ENCODE assay signal across 14 mouse cellular contexts in genomic region chr4:120003006-120003405, GRCm38 (mm10).
A peak's percentile ranks its signal among the peaks of the same experiment; 100 is the strongest.
DNase-seq lines count a peak whose midpoint lies in the region; ATAC-seq lines count a peak whose summit lies in the region.
"Had no signal": no experiment of that assay in that cellular context is flagged by ENCODE, and none has a peak within 500 bp of the region (broad histone marks: within the 10 kb centered on the region; RNA-seq: fewer than 3 reads in every experiment).

No protein-coding gene starts in this region.

- H3K4me2 ChIP-seq in embryonic facial prominence, embryonic 11.5 days (ENCODE audit: low read depth, low read length): no peak overlapping the region
- no peak overlapping the region for H3K4me2 ChIP-seq in kidney, embryonic 15.5 days
- H3K4me2 ChIP-seq: embryonic facial prominence, embryonic 15.5 days; midbrain, embryonic 15.5 days; neural tube, embryonic 13.5 days had no signal

- ATAC-seq in embryonic facial prominence, embryonic 11.5 days (replicated peaks; ENCODE audit: insufficient number of reproducible peaks, low FRiP score, low TSS enrichment, low read depth): 0 out of 2 replicates have a peak, but pooled peaks have one; percentile 14
- ATAC-seq in kidney, embryonic 15.5 days (replicated peaks; ENCODE audit: low FRiP score): no peak
- ATAC-seq in megakaryocyte, adult 5-6 weeks (ENCODE audit: poor library complexity, severe bottlenecking): no peak
- ATAC-seq: inflammation-experienced regulatory T-cells, adult 6 months; midbrain, embryonic 15.5 days had no signal

- no peaks in the 10 kb centered on the region for H3K27me3 ChIP-seq in embryonic facial prominence, embryonic 11.5 days (ENCODE audit: control insufficient read depth, insufficient read depth, low read length)
- H3K27me3 ChIP-seq in embryonic facial prominence, embryonic 10.5 days (replicated peaks; ENCODE audit: low read depth, poor library complexity, severe bottlenecking): no peaks in the 10 kb centered on the region
- H3K27me3 ChIP-seq in kidney, embryonic 15.5 days: no peaks in the 10 kb centered on the region
- H3K27me3 ChIP-seq: embryonic facial prominence, embryonic 15.5 days; midbrain, embryonic 15.5 days; neural tube, embryonic 13.5 days had no signal

- H3K4me1 ChIP-seq in embryonic facial prominence, embryonic 11.5 days (ENCODE audit: control insufficient read depth, insufficient read depth, low read length): no peaks in the 10 kb centered on the region
- H3K4me1 ChIP-seq in embryonic facial prominence, embryonic 10.5 days: peaks cover 20% of the 10 kb centered on the region; the same call in 1 of the 2 replicates
- H3K4me1 ChIP-seq in kidney, embryonic 15.5 days: no peaks in the 10 kb centered on the region
- H3K4me1 ChIP-seq: midbrain, embryonic 15.5 days; neural tube, embryonic 13.5 days had no signal

- H3K9ac ChIP-seq in embryonic facial prominence, embryonic 11.5 days (replicated peaks; ENCODE audit: low read length): no peak overlapping the region
- no peak overlapping the region for H3K9ac ChIP-seq in kidney, embryonic 15.5 days
- H3K9ac ChIP-seq: embryonic facial prominence, embryonic 15.5 days; midbrain, embryonic 15.5 days; neural tube, embryonic 13.5 days had no signal

- DNase-seq in embryonic facial prominence, embryonic 11.5 days (ENCODE audit: low spot score): no peak
- DNase-seq in embryonic facial prominence, embryonic 10.5 days (ENCODE audit: low spot score): no peak
- DNase-seq in kidney, postnatal 4 days: peak; percentile 25 to 28
- peak; percentile 41 for DNase-seq in thymus, postnatal 4 days
- DNase-seq in thymus, postnatal 14 days: no peak
- no peak for DNase-seq in gastrocnemius, postnatal 10 days
- DNase-seq: cerebellum, postnatal 25 days; heart, postnatal 10 days had no signal

- H3K27ac ChIP-seq in embryonic facial prominence, embryonic 11.5 days (replicated peaks; ENCODE audit: low read depth, low read length): no peak overlapping the region
- no peak overlapping the region for H3K27ac ChIP-seq in embryonic facial prominence, embryonic 10.5 days (replicated peaks)
- H3K27ac ChIP-seq in kidney, embryonic 15.5 days: no peak overlapping the region
- H3K27ac ChIP-seq: embryonic facial prominence, embryonic 15.5 days; midbrain, embryonic 15.5 days; neural tube, embryonic 13.5 days had no signal

- H3K4me3 ChIP-seq in embryonic facial prominence, embryonic 11.5 days (ENCODE audit: low read depth, low read length): no peak overlapping the region
- no peak overlapping the region for H3K4me3 ChIP-seq in embryonic facial prominence, embryonic 10.5 days
- H3K4me3 ChIP-seq in kidney, embryonic 15.5 days (replicated peaks): no peak overlapping the region
- H3K4me3 ChIP-seq: embryonic facial prominence, embryonic 15.5 days; midbrain, embryonic 15.5 days; neural tube, embryonic 13.5 days had no signal

- no peaks in the 10 kb centered on the region for H3K9me3 ChIP-seq in embryonic facial prominence, embryonic 11.5 days (replicated peaks; ENCODE audit: control insufficient read depth, low read length)
- H3K9me3 ChIP-seq in embryonic facial prominence, embryonic 10.5 days: no peaks in the 10 kb centered on the region
- H3K9me3 ChIP-seq in kidney, embryonic 15.5 days (replicated peaks): no peaks in the 10 kb centered on the region
- H3K9me3 ChIP-seq: embryonic facial prominence, embryonic 15.5 days; midbrain, embryonic 15.5 days; neural tube, embryonic 13.5 days had no signal

- WGBS in embryonic facial prominence, embryonic 11.5 days: 55% methylated on average over 3 of the region's 3 CpGs
- WGBS in embryonic facial prominence, embryonic 10.5 days: 48% methylated on average over 3 of the region's 3 CpGs
- WGBS in kidney, embryonic 15.5 days: 52% methylated on average over 3 of the region's 3 CpGs

- no peaks in the 10 kb centered on the region for H3K36me3 ChIP-seq in embryonic facial prominence, embryonic 11.5 days (replicated peaks; ENCODE audit: control insufficient read depth, insufficient read depth, low read depth, low read length)
- H3K36me3 ChIP-seq in embryonic facial prominence, embryonic 10.5 days (replicated peaks): no peaks in the 10 kb centered on the region
- H3K36me3 ChIP-seq in kidney, embryonic 15.5 days: no peaks in the 10 kb centered on the region
- H3K36me3 ChIP-seq: embryonic facial prominence, embryonic 15.5 days; midbrain, embryonic 15.5 days; neural tube, embryonic 13.5 days had no signal

Comparison
In these comparisons a context has a peak if more than half of its experiments do, and no peak if none do; other contexts are left out.
1. DNase-seq: peak in kidney, postnatal 4 days (2 of 2) and thymus, postnatal 4 days (single experiment); none in embryonic facial prominence, embryonic 11.5 days (single experiment), embryonic facial prominence, embryonic 10.5 days (single experiment), thymus, postnatal 14 days (single experiment) and gastrocnemius, postnatal 10 days (single experiment).